ENCODE assay signal across 17 mouse cellular contexts in the genomic region with DNA sequence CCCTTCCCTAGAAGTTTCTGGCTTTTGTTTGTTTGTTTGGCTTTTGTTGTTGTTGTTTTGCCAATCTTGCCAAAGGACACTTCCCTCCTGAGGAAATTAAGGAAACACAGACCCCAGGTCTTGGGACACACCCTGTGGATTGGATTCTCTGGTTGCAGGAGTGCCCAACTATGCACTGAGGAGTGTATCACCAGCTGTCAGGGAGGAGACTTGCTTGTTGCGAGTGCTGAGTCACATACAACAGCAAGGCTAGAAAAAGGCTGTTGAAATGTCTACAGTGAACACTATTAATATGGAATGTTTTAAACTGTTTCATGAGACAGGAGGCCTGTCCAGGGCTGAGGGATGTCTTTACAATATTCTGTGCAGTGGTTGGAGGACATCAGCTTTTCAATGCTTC.
"Had no signal": no experiment of that assay in that cellular context is flagged by ENCODE, and none has a peak within 500 bp of the region (broad histone marks: within the 10 kb centered on the region; RNA-seq: fewer than 3 reads in every experiment).

No protein-coding gene starts in this region.

- H3K4me3 ChIP-seq: kidney, embryonic 15.5 days; layer of hippocampus, adult 2 months; left cerebral cortex, adult 2 months; limb, embryonic 15.5 days; liver, embryonic 12.5 days; midbrain, embryonic 12.5 days; neural tube, embryonic 15.5 days had no signal

- H3K27me3 ChIP-seq: limb, embryonic 15.5 days; neural tube, embryonic 15.5 days had no signal

- H3K36me3 ChIP-seq: kidney, embryonic 15.5 days; limb, embryonic 15.5 days; liver, embryonic 12.5 days; midbrain, embryonic 12.5 days; neural tube, embryonic 15.5 days had no signal

- DNase-seq: kidney, adult 2 months; kidney, postnatal 36 days; lung, embryonic 14.5 days; lung, postnatal 14 days; right cerebral cortex, adult 18-20 months; right cerebral cortex, postnatal 25 days; spleen, adult 18-20 months; thymus, adult 2 months; thymus, postnatal 25 days had no signal

- H3K27ac ChIP-seq: kidney, embryonic 15.5 days; layer of hippocampus, adult 2 months; left cerebral cortex, adult 2 months; limb, embryonic 15.5 days; liver, embryonic 12.5 days; midbrain, embryonic 12.5 days; neural tube, embryonic 15.5 days had no signal

- H3K4me1 ChIP-seq: kidney, embryonic 15.5 days; limb, embryonic 15.5 days; liver, embryonic 12.5 days; midbrain, embryonic 12.5 days; neural tube, embryonic 15.5 days had no signal

- ATAC-seq: liver, embryonic 12.5 days; midbrain, embryonic 16.5 days had no signal

- H3K4me2 ChIP-seq: kidney, embryonic 15.5 days; limb, embryonic 15.5 days; liver, embryonic 12.5 days; lung, embryonic 14.5 days; midbrain, embryonic 12.5 days; neural tube, embryonic 15.5 days had no signal

- H3K9ac ChIP-seq: kidney, embryonic 15.5 days; limb, embryonic 15.5 days; liver, embryonic 12.5 days; lung, embryonic 14.5 days; midbrain, embryonic 12.5 days; neural tube, embryonic 15.5 days had no signal

- H3K9me3 ChIP-seq: kidney, embryonic 15.5 days; limb, embryonic 15.5 days; liver, embryonic 12.5 days; midbrain, embryonic 12.5 days; neural tube, embryonic 15.5 days had no signal
